Mouse (Mus musculus) hematopoietic stem cell, adult 5-6 weeks (primary cell): ENCODE results near the gene Btbd35f3. TPM values are rescaled to one million over a fixed set of nuclear protein-coding genes. Genes with fewer than 3 reads are reported as not detected.
"Not testable (repeated sequence)": the region's sequence is repeated elsewhere in the genome, so short reads cannot be mapped to it uniquely, and the experiment has no call there.

Source experiments
- ATAC-seq, 2 experiments: fragments of 125-278 bp in 1 of 2; replicated peaks in 1 of 2; 2 replicates each; pipeline ENCODE4 v1.8.0; 2016 to 2017; ENCODE audit warnings: inconsistent platforms in 2 of 2, mild to moderate bottlenecking in 2 of 2, moderate number of reproducible peaks in 2 of 2, low read depth in 1 of 2, moderate TSS enrichment in 1 of 2; ENCODE audit not compliant: low FRiP score in 2 of 2, poor library complexity in 2 of 2, severe bottlenecking in 2 of 2, insufficient read depth in 1 of 2, low TSS enrichment in 1 of 2
- total RNA-seq: library from RNA; stranded (forward); fragments of 172-1452, 232-1000 nt; gene quantifications from 2 replicates; pipeline ENCODE4 v1.2.3, GENCODE M21; 2017

Gene Btbd35f3
- total RNA-seq = not detected in 2 replicates

GRCm38 (mm10) chrX:4037374-4037773, at the start of gene Btbd35f3:
Gene Btbd35f3, plus strand, starts transcription at chrX:4037674.
- ATAC-seq = not testable (repeated sequence)

Other genes with a start within 250 kb of the Btbd35f3 start
- gene Btbd35f16, start 80.7 kb upstream of the Btbd35f3 start, total RNA-seq = not detected in 2 replicates
- not detected in 2 replicates for gene Btbd35f28, start 158.9 kb downstream of the Btbd35f3 start, total RNA-seq